Mouse (Mus musculus): ENCODE results near the gene E130116L18Rik. TPM values are rescaled to one million over a fixed set of nuclear protein-coding genes. Genes with fewer than 3 reads are reported as not detected.
"Not testable (repeated sequence)": the region's sequence is repeated elsewhere in the genome, so short reads cannot be mapped to it uniquely, and the experiment has no call there.

E130116L18Rik gene
- total RNA-seq, 2 experiments from 2014 or later = not detected

DNA sequence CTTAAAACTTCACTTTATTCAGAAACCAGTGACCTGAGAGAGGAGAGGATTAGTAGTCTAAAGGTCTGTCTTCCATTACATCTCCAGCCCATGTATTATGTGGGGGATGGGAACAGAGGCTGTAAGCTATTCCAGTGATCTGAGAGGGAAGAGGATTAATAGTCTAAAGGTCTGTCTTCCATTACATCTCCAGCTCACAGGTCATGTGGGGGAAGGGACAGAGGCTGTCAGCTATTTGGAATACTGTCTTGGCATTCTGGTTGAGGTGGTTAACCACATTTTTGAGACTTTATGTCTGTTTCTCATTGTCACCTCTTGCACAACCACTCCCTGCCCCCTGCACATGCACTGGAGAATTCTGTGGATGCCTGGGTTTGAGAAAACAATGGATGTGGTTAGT is 35.2 kb downstream of the E130116L18Rik start:
- DNase-seq = no peak
- intact Hi-C loops (cut with DNase I; ENCODE audit: low total_unique reads) = no loop called here

DNA sequence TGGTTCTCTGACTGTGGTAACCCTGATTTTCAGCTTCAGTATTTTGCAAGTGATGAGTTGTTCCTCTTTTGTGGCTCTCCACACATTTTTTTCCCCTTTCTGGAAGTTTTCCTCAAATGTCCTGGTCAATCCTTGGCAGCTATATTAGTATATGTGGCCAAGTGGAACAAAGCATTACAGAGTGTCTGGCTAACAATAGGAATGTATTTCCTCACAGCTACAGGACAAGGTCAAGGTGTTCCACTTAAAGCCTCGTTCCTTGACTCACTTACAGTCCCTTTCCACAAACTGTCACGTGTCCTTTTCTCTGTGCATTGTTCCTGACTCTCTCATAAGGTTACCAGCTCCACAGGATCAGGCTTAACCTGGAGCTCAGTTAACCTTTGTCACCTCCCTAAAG is 38.4 kb downstream of the E130116L18Rik start:
- intact Hi-C loops (cut with DNase I; ENCODE audit: low total_unique reads) = no loop called here
- no peak for DNase-seq

DNA sequence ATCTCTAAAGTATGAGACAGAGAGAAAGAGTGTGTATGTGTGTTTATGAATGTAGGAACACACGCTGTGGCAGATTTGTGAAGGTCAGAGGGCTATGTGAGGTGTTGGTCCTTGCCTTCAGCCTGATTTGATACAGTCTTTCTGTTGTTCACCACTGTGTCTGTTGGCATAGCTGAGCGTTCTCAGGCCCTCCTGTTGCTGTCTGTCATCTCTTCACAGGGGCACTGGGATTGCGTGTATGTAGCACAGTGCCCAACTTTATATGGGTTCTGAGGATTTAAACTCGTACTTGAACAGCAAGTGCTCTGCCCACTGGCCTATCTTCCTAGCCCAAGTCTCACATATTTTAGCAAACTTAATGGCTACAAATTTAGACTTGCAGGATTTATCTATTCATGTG is 39.4 kb downstream of the E130116L18Rik start:
- intact Hi-C loops (cut with DNase I; ENCODE audit: low total_unique reads) = no loop called here
- peak; percentile 7 for DNase-seq

DNA sequence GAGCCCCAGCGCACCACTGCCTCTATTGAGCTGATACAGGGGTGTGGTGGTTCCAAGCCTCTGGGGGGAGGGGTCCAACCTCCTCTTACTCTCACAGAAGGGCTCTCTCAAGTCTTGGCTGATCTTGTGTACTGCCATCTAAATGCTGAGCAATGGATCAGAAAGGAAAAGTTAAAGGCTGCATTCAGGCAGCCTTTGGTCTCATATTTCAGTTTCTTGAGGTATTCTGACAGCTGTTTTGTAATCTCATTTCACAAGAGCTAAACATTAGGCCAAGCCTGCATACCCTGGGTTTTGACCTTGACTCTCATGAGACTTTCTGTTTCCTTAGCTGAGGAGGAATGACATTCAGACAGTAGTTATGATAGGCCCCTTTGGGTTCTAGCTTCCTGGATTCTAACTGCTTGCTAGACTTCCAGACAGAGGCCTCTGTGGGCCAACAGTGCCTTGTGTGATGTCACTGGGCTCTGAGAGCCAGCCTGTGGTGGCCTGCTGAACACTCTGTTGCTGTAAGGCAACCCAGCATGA is 41.9 kb downstream of the E130116L18Rik start, which contains the start of gene Galntl5:
Gene Galntl5, plus strand, starts transcription at position 457 of the 528 bp plus-strand sequence.
- intact Hi-C loops (cut with DNase I; ENCODE audit: low total_unique reads) = no loop called here
- DNase-seq = no peak

DNA sequence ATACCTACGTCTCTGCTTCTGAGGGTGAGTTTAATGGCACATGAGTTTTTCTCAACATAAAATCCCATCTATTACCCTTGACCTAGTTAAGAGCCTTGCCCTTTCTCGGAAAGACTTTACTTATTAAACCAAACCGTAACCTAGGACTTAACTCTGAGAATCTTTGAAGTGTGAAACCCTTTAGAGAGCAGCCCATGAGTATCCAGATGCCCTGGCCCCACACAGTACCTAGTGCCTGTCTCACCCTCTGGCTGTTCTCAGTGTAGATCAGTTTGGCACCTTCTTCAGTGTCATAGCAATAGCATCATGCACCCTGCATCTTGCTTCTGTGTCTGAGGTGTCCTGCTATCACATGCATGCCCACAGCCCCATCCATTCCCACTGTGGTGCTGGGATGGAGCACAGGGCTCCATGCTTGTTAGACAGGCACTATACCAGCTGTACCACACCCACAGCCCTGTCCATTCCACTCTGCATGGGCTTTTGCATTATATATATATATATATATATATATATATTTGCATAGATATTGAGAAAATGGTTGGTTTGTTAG is 42.9 kb downstream of the E130116L18Rik start:
- no peak for DNase-seq
- intact Hi-C loops (cut with DNase I; ENCODE audit: low total_unique reads) = no loop called here

DNA sequence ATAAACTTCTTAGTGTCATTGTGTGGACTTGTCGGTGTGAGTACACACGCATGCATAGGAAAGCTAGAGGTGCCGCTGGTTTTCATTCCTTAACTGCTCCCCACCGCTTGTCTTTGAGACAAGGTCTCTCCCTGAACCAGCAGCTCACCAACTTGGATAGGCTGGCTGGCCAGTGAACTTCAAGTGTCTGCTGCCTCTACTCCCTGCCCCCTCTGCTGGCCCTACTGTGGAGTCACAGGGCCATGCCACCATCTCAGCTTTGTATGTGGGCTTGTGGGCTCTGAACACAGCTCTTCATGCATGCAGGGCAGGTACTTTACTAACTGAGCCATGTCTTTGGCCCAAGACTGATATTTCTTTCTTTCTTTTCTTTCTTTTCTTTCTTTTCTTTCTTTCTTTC is 43.7 kb downstream of the E130116L18Rik start:
- intact Hi-C loops (cut with DNase I; ENCODE audit: low total_unique reads) = no loop called here
- no peak for DNase-seq

DNA sequence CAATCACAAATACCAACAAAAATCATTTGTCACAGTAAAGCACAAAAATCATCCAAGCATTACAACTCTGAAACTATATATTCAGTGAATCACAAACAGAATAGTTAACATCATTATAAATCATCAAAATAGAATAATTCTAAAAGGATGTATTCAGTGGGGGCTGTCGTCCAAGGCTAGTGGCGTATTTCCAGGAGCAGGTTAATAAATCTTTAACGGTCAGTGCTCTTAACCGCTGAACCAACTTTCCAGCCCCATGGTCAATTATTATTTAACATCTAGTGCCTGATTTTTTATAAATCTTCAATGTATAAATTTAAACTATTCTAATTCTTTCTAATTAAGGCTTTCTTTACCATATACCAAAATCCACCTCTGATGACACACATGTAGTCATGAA is 44.4 kb downstream of the E130116L18Rik start:
- DNase-seq; intact Hi-C loops (cut with DNase I; ENCODE audit: low total_unique reads): not testable (repeated sequence)

DNA sequence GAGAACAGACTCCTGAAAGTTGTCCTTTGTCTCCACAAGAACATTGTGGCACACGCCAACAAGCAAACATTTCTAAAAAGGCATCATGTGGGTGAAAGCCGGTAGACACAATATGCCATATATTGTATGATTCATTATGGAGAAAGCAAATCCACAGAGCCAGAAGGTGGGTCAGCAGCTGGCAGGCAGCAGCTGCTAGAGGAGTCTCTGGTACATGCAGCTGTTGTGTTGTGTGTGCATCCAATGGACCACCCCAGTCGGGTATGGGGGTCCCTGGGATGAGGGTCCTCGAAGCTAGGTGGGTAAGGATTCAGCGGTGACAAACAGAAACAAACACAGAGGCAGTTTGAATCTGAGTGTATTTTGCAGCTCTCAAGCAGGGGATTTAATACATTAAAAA is 45.0 kb downstream of the E130116L18Rik start:
- DNase-seq; intact Hi-C loops (cut with DNase I; ENCODE audit: low total_unique reads): not testable (repeated sequence)

Other genes with a start within 250 kb of the E130116L18Rik start
- gene Prkag2, start 122.5 kb downstream of the E130116L18Rik start, total RNA-seq (2021) = 10 to 100 TPM; 13.1 to 15.1 TPM
- gene Galntl5, start 41.7 kb downstream of the E130116L18Rik start, total RNA-seq (2021) = not detected
- 10 to 100 TPM; 14.4 to 14.5 TPM for gene Galnt11, start 1.2 kb downstream of the E130116L18Rik start, total RNA-seq (2021)

All from gastrocnemius, postnatal 14 days (tissue).